Mouse (Mus musculus) urinary bladder, postnatal 36 days (tissue): ENCODE data around the gene Nt5dc1.

Source experiments
- DNase-seq, 2 experiments: peaks; one replicate each; pipeline ENCODE4 v3.0.0; 2022; ENCODE audit warnings: low spot score in 2 of 2, mixed read lengths in 1 of 2

Gene Nt5dc1

DNA sequence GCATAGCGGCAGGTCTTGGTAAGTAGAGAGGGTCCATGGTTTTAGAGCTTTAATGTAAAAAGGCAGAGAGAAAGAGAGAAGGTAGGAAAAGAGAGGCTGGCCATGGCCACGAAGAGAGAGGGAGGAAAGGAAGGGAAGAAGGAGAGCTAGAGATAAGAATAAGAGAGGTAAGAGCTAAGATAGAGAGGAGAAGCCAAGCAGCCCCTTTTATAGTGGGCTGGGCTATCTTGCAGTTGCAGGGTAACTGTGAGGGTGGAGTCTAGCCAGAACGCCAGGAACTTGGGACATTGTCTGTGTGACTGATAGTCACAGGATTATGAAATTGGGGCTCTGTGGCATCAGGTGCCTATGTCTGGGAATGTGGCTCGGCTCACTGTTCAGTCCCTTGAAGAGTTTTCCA, 179.8 kb downstream of the Nt5dc1 start:
- DNase-seq: no peak
